Mouse (Mus musculus) bone marrow, adult 2 months (tissue): ENCODE measurements around the gene Vmn1r163. TPM values are rescaled to one million over a fixed set of nuclear protein-coding genes. Genes with fewer than 3 reads are reported as not detected.
"Not testable (repeated sequence)": the region's sequence is repeated elsewhere in the genome, so short reads cannot be mapped to it uniquely, and the experiment has no call there.

Experiments used
- H3K27ac ChIP-seq: fragments of 200-500 bp; 2 replicates; pipeline ENCODE4 v1.5.1; 2012; ENCODE audit warnings: low read depth, mild to moderate bottlenecking, control low read depth, inconsistent platforms, low read length; ENCODE audit not compliant: control insufficient read depth, poor library complexity, insufficient read depth
- H3K4me1 ChIP-seq: fragments of 200-500 bp; 2 replicates; pipeline ENCODE4 v1.6.1; 2011; ENCODE audit warnings: low read length; ENCODE audit not compliant: control insufficient read depth, insufficient read depth
- H3K4me3 ChIP-seq: fragments of 200-500 bp; replicated peaks from 2 replicates; pipeline ENCODE3; 2011; ENCODE audit warnings: mild to moderate bottlenecking, low read depth, low read length, control low read depth; ENCODE audit not compliant: control insufficient read depth
- WGBS: fragments of 180-500 bp; shearing (Covaris S2); methylation state at CpG from one replicate; pipeline ENCODE4 v1.1.7; 2018; 5-methylcytosine and 5-hydroxymethylcytosine counted together
- polyA plus RNA-seq: library from polyadenylated mRNA; stranded (reverse); fragments of >200 nt; gene quantifications from 2 replicates; pipeline ENCODE4 v1.2.4, GENCODE M21; 2011; ENCODE audit warnings: low replicate concordance; ENCODE audit not compliant: missing spikeins, insufficient read depth, insufficient read length

Vmn1r163 gene
- polyA plus RNA-seq = not detected in 2 replicates

GRCm38 (mm10) chr7:23055240-23055639, at the start of gene Vmn1r163:
Gene Vmn1r163, plus strand, starts transcription at chr7:23055540.
- not testable (repeated sequence) for H3K4me1 ChIP-seq
- WGBS = no CpG with 5 or more reads among the region's 1 CpGs

DNA sequence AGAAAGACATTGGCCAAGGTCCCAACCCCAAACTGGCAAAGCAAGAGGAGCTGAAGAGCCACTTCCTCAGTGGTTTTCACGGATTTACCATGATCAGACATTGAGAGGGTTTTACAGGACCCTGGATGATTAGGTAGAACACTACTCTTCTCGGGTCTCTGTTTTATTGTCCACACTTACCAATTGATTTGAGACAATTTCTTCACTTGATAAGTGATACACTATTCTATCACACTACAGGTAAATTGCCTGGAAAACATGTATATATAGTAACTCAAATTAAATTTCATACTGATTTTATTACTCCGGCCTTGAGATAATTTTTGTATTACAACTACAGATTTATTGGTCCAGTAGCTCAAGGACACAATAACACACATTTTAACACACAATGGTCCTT, 35.5 kb upstream of the Vmn1r163 start, which contains the start of gene Gm4216:
Gm4216 (minus strand) TSS at position 101 of the 400 bp plus-strand sequence.
- H3K4me3 ChIP-seq, H3K27ac ChIP-seq, H3K4me1 ChIP-seq: not testable (repeated sequence)
- WGBS = no CpG with 5 or more reads among the region's 3 CpGs

More at GRCm38 (mm10) chr7:23055240-23055639, at the start of gene Vmn1r163:
- H3K27ac ChIP-seq, H3K4me3 ChIP-seq: not testable (repeated sequence)

- WGBS = no CpG with 5 or more reads among the region's 1 CpGs
- H3K4me1 ChIP-seq, H3K27ac ChIP-seq, H3K4me3 ChIP-seq: not testable (repeated sequence)
These were observed 12.0 kb downstream of the Vmn1r163 start, which contains the start of gene Gm8720 for GRCm38 (mm10) chr7:23067356-23067755. Gene Gm8720, minus strand, starts transcription at chr7:23067456.

Other genes starting within 250 kb of the Vmn1r163 start
- not detected in 2 replicates for gene Vmn1r159, start 211.9 kb upstream of the Vmn1r163 start, polyA plus RNA-seq
- gene Vmn1r160, start 184.3 kb upstream of the Vmn1r163 start, polyA plus RNA-seq = not detected in 2 replicates
- not detected in 2 replicates for gene Gm4214, start 70.9 kb upstream of the Vmn1r163 start, polyA plus RNA-seq
- not detected in 2 replicates for gene Gm4216, start 35.6 kb upstream of the Vmn1r163 start, polyA plus RNA-seq
- not detected in 2 replicates for gene Gm8720, start 11.9 kb downstream of the Vmn1r163 start, polyA plus RNA-seq
- gene Gm10662, start 88.9 kb downstream of the Vmn1r163 start, polyA plus RNA-seq = 2.6 TPM in 1 of 2 replicates, not detected in the other
- not detected in 2 replicates for gene Vmn1r165, start 161.8 kb downstream of the Vmn1r163 start, polyA plus RNA-seq
- not detected in 2 replicates for gene Vmn1r166, start 196.1 kb downstream of the Vmn1r163 start, polyA plus RNA-seq
- not detected in 2 replicates for gene Gm6902, start 223.4 kb downstream of the Vmn1r163 start, polyA plus RNA-seq
- 1.5 TPM in 1 of 2 replicates, not detected in the other for gene Nlrp4e, start 245.7 kb downstream of the Vmn1r163 start, polyA plus RNA-seq